Mouse (Mus musculus) spleen, postnatal 4 days (tissue): ENCODE results near the gene March6.

Experiments used
- DNase-seq, 2 experiments: peaks; one replicate each; pipeline ENCODE4 v3.0.0; 2022; ENCODE audit warnings: low spot score in 2 of 2

The March6 gene

GRCm38 (mm10) chr15:31511406-31511771, 19.5 kb downstream of the March6 start:
- no peak for DNase-seq

- no peak for DNase-seq
These were observed 20.1 kb downstream of the March6 start for GRCm38 (mm10) chr15:31510477-31511405.

GRCm38 (mm10) chr15:31505082-31505481, 25.8 kb downstream of the March6 start:
- DNase-seq: no peak

GRCm38 (mm10) chr15:31503447-31503846, 27.4 kb downstream of the March6 start:
- DNase-seq: no peak

GRCm38 (mm10) chr15:31502996-31503395, 27.9 kb downstream of the March6 start:
- no peak for DNase-seq

- DNase-seq: no peak
These were observed 28.5 kb downstream of the March6 start for GRCm38 (mm10) chr15:31502313-31502712.

GRCm38 (mm10) chr15:31494803-31495202, 36.0 kb downstream of the March6 start:
- DNase-seq: no peak

- no peak for DNase-seq
These were observed 36.5 kb downstream of the March6 start for GRCm38 (mm10) chr15:31494310-31494709.

GRCm38 (mm10) chr15:31487407-31487806, 43.4 kb downstream of the March6 start:
- no peak for DNase-seq

GRCm38 (mm10) chr15:31476678-31477077, 54.2 kb downstream of the March6 start:
- DNase-seq: no peak

GRCm38 (mm10) chr15:31472645-31473574, 57.9 kb downstream of the March6 start:
- no peak for DNase-seq

GRCm38 (mm10) chr15:31471529-31471928, 59.3 kb downstream of the March6 start:
- no peak for DNase-seq

GRCm38 (mm10) chr15:31469497-31469896, 61.4 kb downstream of the March6 start:
- DNase-seq: no peak

GRCm38 (mm10) chr15:31468806-31469205, 62.0 kb downstream of the March6 start:
- no peak for DNase-seq

- DNase-seq: no peak
These were observed 64.1 kb downstream of the March6 start for GRCm38 (mm10) chr15:31466749-31467148.

- DNase-seq: no peak
These were observed 64.6 kb downstream of the March6 start for GRCm38 (mm10) chr15:31466295-31466694.

- no peak for DNase-seq
These were observed 65.0 kb downstream of the March6 start for GRCm38 (mm10) chr15:31465806-31466205.

GRCm38 (mm10) chr15:31460571-31460970, 70.3 kb downstream of the March6 start:
- DNase-seq: no peak

GRCm38 (mm10) chr15:31458081-31458480, 72.8 kb downstream of the March6 start:
- no peak for DNase-seq

GRCm38 (mm10) chr15:31456381-31456780, 74.5 kb downstream of the March6 start:
- DNase-seq: no peak

- no peak for DNase-seq
These were observed 76.0 kb downstream of the March6 start for GRCm38 (mm10) chr15:31454861-31455295.

- DNase-seq: no peak
These were observed 76.6 kb downstream of the March6 start for GRCm38 (mm10) chr15:31454096-31454860.
